Mouse (Mus musculus) liver (tissue): Measurements from ENCODE around the gene Chrm5.
A peak's percentile ranks its signal among the peaks of the same experiment; 100 is the strongest.

Source experiments
- DNase-seq: peaks from one replicate; pipeline ENCODE4 v3.0.0-alpha.2; 2020; ENCODE audit warnings: mixed read lengths

Chrm5 gene

GRCm38 (mm10) chr2:112480669-112481068 is at the start of gene Chrm5:
Gene Chrm5 (minus strand): TSS chr2:112480769.
- DNase-seq = no peak

GRCm38 (mm10) chr2:112526933-112527332 is 46.4 kb upstream of the Chrm5 start:
- no peak for DNase-seq

DNA sequence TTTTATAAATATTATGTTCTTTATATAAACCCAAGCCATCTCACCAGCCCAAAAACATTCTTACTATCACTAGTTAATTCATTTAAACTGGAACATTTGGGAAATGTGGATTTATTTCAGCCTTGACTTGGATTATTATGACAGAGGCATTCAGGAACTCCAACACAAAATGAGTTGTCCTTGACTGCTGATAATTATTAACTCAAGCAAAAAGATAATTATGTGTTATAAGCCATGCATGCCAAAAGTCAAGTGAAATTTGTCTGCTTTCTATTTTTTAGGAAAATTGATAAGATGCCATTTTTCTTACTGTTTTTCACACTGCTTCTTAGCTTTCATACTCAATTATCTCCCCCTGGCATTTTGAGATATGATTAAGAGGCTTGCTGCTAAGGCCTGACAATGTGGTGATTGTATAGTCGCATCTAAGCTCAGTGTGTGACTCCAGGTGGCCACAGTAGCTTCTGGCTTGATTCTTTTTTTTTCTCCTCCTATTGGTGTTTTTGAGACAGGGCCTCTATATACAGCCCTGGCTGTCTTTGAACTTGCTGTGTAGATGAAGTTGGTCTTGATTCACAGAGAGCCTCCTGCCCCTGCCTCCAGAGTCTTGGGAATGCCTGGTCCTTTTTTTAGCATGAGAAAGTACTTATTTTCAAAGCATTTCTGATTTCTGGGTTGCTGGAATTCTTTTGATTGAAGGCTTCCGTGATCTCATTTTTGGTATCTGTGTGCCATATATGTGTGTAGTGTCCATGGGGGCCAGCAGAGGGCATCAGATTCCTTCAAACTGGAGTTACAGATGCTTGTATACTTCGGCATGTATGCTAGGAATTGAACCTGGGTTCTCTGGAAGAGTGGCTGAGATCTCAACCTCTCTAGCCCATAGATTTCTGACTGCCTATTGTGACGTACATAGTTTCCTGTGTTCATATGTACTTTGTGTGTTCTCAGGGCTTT is 40.2 kb upstream of the Chrm5 start:
- no peak for DNase-seq

DNA sequence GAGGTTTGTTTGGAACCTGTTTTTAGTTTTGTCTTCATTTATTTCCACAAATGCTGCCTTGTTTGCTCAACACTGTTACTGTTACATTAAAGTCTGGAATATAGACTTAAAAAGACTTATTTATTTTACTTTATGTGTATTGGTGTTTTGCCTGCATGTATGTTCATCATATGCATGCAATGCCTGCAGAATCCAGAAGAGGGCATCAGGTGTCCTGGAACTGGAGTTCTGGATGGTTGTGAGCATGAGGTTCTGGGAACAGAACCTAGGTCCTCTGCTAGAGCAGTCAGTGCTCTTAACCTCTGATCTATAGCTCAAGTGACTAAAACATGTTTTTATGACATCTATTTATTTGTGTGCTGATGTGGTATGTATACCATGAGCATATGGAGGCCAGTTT is 38.0 kb upstream of the Chrm5 start:
- DNase-seq = no peak

- DNase-seq = no peak
These were observed 36.6 kb upstream of the Chrm5 start for GRCm38 (mm10) chr2:112517218-112517617.

DNA sequence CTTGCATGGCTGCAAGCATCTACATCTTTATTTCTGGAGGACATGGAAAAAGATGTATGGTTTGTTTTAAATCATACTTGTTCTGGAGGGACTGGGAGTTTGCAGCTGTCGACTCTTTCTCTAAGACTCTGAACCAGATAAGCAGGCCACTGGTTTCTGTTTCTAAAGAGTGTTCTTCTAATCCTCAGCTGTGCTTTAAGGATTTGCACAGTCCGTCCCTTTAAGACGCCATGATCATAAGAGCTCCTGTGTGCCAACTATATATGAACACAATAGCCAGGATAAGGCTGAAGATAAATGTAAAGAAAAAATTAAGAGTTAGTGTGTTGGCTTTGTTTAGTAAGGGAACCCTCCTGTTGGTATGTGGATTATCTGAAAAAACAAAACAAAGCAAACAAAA is 36.2 kb upstream of the Chrm5 start:
- DNase-seq = no peak

DNA sequence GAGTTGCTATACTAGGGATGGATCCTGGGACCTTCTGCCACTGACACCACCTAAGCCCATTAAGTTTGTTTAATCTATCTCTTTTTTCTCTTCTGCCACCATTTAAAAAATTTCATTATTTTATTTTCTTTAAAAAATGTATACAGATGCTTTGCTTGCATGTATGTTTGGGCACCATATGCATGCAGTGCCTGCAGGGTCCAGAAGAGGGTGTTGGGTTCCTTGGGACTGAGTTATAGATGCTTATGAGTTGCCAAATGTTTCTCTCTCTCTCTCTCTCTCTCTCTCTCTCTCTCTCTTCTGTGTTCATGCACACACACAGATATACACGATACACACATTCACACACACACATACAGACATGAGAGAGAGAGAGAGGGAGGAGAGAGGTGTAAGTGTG is 32.5 kb upstream of the Chrm5 start:
- DNase-seq = no peak

DNA sequence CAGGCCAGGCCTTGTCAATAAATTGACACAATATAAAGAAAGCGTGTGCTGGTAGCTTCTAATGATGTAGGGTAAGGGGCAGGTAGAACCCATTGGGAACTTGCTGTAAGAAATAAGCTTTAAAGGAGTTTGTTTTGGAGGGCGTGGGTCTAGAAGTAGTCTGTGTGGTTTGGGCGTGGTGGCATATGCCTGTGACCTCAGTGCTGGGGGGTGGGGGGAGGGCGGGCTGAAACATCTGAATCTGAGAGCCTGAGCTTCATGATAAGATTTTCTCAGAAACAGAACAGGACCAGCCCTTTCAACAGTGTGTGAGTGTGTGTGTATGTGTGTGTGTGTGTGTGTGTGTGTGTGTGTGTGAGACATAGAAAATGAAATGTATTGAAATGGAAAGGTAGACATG is 29.6 kb upstream of the Chrm5 start:
- DNase-seq = peak; percentile 81

- DNase-seq = no peak
These were observed 26.9 kb upstream of the Chrm5 start for GRCm38 (mm10) chr2:112507444-112507843.

GRCm38 (mm10) chr2:112506841-112507435 is 26.4 kb upstream of the Chrm5 start:
- DNase-seq = no peak

DNA sequence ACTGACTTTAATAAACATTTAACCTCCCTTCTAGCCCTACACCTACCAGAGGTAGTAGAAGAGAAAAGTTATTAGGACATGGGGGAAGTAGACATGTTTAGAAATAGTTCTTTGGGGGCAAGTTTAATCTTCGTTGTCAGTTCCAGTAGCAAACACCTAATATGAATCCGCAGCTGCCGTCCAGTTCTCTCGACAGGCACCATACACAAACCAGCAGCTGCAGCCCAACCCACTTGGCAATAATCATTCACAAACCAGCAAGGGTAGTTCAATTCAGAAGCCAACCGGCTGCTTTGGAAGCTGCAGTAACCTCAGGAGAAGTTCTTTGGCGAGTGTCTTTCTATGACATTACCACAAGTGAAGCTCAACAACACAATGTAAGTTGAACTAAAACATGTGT is 23.4 kb upstream of the Chrm5 start:
- DNase-seq = no peak

GRCm38 (mm10) chr2:112501209-112501608 is 20.6 kb upstream of the Chrm5 start:
- DNase-seq = peak; percentile 78

GRCm38 (mm10) chr2:112497851-112498250 is 17.3 kb upstream of the Chrm5 start:
- no peak for DNase-seq

DNA sequence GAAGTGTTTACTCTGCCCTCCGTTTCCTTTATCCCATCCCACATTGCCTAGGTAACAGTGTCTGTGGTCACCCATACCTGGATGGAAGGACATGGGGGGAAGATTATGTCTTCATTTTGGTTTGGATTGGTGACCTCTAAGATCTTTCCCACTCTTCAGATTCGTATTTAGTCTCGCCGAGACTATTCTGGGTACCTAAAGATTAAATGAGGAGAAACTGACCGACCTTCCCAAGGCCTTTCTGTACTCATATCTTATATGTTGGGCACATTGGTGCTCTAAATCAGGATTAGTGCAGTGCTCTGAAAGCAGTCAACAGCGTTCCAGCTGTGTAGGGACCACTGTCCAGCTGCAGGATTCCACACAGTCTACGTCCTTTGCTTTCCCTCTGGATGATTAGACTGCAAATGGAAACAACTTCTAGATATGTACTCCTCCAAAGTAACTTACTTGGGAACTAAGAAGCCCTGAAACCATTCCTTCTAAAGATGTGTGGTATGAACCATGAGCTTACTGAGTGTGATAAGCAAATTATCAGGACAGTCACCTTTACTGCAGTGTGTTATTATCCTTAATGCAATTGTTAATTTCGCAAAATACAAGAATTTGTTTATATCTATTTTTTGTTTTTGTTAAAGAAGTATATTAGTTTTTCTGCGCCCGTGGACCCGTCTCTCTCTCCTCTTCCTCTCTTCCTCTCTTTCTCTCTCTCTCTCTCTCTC is 13.1 kb upstream of the Chrm5 start:
- no peak for DNase-seq

DNA sequence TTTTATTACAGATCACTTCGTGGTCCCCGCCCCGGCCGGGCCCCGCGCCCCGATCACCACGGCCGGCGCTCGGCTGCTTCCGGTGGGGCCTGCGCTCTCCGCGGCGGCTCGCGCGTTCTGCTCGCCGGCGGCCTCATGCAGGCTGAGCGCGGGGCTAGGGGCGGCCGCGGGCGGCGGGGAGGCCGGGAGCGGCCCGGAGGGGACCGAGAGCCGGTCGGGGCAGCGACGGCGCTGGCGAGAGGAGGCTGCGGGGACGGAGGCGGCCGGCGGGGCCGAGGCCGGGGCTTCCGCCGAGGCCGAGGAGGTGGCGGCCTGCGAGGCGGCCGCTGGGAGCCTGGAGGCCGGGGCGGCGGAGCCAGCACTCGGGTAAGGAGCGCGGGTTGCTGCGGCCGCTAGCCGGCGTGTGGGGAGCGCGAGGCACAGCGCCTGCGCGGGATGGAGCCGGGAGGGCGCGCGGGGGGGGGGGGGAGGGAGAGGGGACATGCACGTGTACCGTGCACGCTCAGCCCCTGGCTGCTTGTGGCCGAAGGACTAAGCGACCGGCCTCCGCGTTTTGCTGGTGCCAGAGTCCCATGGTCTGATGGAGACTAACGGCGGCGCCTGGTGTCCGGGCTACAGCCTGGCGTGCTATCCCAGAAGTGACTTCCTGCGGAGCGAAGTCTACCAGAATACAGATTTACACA is 12.4 kb upstream of the Chrm5 start, which contains the start of gene Aven:
Aven (plus strand) TSS at position 109 of the 683 bp plus-strand sequence.
- peak; percentile 83 for DNase-seq

DNA sequence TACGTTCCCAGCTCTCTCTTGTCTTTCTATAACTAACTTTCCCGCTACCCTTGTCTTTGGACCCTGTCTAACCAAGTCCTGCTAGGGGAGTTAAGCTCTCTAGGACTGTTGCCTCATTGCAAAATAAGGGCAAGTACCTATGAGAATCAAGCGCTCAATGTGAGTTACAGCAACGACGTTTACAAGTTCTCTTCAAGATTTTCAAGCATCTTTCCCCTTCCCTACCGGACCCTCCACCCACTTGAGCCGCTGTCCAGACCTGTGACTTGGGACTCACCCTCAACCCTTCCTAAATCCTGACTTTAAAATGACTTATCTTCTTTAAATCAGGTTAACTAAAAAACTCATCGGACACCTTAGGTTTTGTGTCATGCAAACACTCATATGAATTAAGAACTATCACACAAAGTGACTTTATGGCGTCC is 11.9 kb upstream of the Chrm5 start:
- no peak for DNase-seq

DNA sequence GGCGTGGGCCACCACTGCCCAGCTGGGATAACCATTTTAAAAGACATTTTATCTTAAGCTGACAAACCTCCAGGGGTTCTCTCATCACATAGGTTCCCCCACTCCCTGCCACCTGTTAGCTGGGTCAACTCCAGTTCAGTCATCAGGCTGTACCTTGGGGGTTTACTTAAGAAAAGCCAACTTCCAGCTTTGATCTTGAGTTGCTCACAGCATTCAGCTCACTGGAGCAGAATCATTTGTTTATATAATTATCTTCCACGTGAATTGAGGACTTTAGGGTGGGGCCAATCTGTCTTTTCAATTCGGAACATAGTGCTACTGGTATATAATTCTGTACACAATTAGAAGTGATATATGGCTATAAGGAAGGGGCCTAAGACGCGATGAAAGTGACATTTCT is 11.1 kb upstream of the Chrm5 start:
- no peak for DNase-seq

GRCm38 (mm10) chr2:112490483-112491196 is 10.1 kb upstream of the Chrm5 start:
- no peak for DNase-seq

- no peak for DNase-seq
These were observed 4.3 kb upstream of the Chrm5 start for GRCm38 (mm10) chr2:112484886-112485285.

DNA sequence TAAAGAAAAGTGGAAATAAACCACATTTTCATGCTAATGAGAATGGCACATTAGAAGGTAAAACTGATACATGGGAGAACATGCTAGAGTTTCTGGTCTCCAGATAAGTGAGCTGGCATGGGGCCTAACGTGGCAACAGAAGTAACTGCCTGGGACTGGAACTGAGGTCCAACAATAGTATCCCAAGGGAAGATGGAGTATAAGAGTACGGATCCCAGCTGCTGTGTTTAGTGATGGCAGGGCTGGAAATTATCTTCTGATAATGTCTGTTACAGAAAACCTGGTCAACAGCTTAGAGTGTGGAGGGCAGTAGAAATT is 2.7 kb upstream of the Chrm5 start:
- no peak for DNase-seq

DNA sequence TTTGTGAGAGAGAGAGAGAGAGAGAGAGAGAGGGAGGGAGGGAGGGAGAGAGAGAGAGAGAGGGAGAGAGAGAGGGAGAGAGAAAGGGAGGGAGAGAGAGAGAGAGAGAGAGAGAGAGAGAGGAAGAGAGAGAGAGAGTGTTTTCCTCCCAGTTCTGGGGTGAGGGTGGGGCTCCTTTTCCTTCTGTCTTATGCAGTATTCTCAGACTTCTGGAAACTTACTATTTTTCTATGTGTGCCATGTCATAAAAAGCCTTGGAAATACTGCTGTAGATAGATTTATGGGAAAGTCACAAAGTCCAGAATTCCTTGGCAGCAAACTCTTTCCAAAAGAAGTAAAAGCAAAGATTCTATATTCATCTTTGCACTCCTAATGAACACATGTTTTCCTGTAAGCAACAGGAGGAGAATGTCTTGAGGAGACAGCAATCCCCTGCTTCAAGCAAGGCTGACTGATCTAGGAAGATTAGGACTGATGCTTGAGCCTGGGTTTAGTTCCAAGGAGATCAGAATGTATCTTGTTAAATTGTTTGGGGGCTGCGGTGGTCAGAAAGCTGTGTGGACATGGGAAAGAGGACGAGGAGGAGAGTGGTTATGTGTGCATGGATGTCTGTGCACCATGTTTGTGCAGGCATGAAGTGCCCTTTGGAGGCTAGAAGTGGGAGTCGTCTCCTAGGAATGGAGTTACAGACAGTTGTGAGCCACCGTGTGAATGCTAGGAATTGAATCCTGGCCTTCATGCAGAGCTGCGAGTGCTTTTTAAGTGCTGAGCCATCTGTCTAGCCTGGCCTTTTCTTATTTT is 2.2 kb upstream of the Chrm5 start:
- no peak for DNase-seq

- peak; percentile 24 for DNase-seq
These were observed 995 bp upstream of the Chrm5 start for GRCm38 (mm10) chr2:112481564-112481963.
